Mouse (Mus musculus): ENCODE measurements around the gene Sox1. TPM values are rescaled to one million over a fixed set of nuclear protein-coding genes. Genes with fewer than 3 reads are reported as not detected.
A peak's percentile ranks its signal among the peaks of the same experiment; 100 is the strongest.

The Sox1 gene
- polyA plus RNA-seq, 1 experiment from 2014 or later, result 3.6 TPM

DNA sequence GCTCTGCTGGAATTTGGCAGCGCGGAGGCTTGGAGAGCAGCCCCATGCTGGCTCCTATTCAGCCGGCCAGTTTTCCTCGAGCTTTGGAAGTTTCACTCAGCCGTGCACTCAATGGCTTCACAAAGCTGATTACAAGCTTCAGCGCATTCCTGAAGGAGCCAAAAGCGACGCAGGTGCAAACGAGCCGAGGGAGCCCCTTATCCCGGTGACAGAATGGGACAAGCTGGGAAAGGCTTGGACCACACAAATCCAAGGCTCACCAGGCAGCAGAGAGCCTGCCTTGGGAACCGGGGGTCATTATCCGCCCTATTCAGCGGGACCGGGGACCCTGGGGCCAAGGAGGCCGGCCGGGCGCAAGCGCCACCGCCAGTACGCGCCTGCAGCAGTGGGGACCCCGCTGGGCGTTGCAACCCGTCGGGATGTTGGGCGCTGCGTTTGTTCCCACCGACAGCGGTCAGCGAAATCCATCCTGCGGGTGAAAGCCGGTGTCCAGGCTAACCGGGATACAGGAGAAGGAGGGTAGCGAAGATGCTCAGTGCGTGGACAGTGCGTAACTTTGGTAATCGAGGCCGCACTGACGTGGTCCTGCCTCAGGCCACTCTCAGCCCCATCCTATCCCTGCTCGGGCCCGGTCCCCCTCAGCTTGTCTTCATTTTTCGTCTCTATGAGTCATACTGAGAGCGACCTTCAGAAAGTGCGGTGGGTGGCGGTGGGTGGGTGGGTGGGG, 35.2 kb downstream of the Sox1 start:
- Histone ChIP-seq H3K36me3 (no peaks in the 10 kb centered on the region), H3K4me2 (replicated peaks) (peak overlapping the region; percentile 75), H3K27me3 (peaks cover 90% of the 10 kb centered on the region), H3K27ac (peak overlapping the region; percentile 81), H3K4me3 (replicated peaks) (peak overlapping the region; percentile 39), H3K9me3 (no peaks in the 10 kb centered on the region), H3K4me1 (replicated peaks) (peaks cover 67% of the 10 kb centered on the region), H3K9ac (replicated peaks) (peak overlapping the region; percentile 67)
- under 1% methylated on average over 46 of the region's 46 CpGs for WGBS
- ATAC-seq, result peak; percentile 78

- Histone ChIP-seq H3K27me3 (peaks cover 87% of the 10 kb centered on the region), H3K4me1 (replicated peaks) (peaks cover 67% of the 10 kb centered on the region)
Observed at GRCm38 (mm10) chr8:12430900-12431737, 36.0 kb downstream of the Sox1 start.

GRCm38 (mm10) chr8:12431738-12432055, 36.6 kb downstream of the Sox1 start:
- Histone ChIP-seq H3K36me3 (no peaks in the 10 kb centered on the region), H3K9me3 (no peaks in the 10 kb centered on the region), H3K9ac (replicated peaks) (peak overlapping the region; percentile 67), H3K4me2 (replicated peaks) (peak overlapping the region; percentile 75), H3K4me3 (replicated peaks) (peak overlapping the region; percentile 39), H3K27me3 (peaks cover 82% of the 10 kb centered on the region), H3K27ac (peak overlapping the region; percentile 81), H3K4me1 (replicated peaks) (peaks cover 67% of the 10 kb centered on the region)
- 45% methylated on average over 6 of the region's 6 CpGs for WGBS
- no peak for ATAC-seq

More at GRCm38 (mm10) chr8:12430900-12431737, 36.0 kb downstream of the Sox1 start:
- Histone ChIP-seq H3K4me2 (replicated peaks) (peak overlapping the region; percentile 75), H3K4me3 (replicated peaks) (peak overlapping the region; percentile 39), H3K36me3 (no peaks in the 10 kb centered on the region), H3K27ac (peak overlapping the region; percentile 81), H3K9ac (replicated peaks) (peak overlapping the region; percentile 67), H3K9me3 (no peaks in the 10 kb centered on the region)
- 1% methylated on average over 51 of the region's 51 CpGs for WGBS
- ATAC-seq, result peak; percentile 37

- Histone ChIP-seq H3K36me3 (no peaks in the 10 kb centered on the region), H3K4me3 (replicated peaks) (no peak overlapping the region), H3K4me2 (replicated peaks) (no peak overlapping the region), H3K27ac (peak overlapping the region; percentile 63), H3K9me3 (no peaks in the 10 kb centered on the region), H3K27me3 (peaks cover 74% of the 10 kb centered on the region), H3K9ac (replicated peaks) (no peak overlapping the region), H3K4me1 (replicated peaks) (peaks cover 59% of the 10 kb centered on the region)
- no peak for ATAC-seq
- 12% methylated on average over 7 of the region's 7 CpGs for WGBS
Observed at GRCm38 (mm10) chr8:12432546-12432945, 37.5 kb downstream of the Sox1 start.

DNA sequence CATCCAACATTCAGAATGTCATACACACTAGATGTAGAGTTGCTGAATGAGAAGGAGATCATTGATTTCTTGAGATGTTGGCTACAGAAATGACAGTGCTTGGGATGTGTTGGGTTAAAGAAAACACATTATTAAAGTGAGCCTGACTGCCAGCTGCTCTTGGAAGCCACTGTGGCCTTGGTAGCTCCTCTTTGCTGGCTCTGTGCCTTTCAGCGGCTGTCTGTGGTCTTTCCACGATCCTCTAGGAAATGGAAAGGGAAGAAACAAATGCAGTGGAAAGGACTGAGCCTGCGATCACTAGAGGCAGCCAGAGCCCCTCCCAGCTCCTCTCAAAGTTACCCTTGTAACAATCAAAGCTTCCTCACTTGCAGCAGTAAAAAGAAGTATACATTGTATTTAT, 39.7 kb downstream of the Sox1 start:
- Histone ChIP-seq H3K27me3 (peaks cover 52% of the 10 kb centered on the region), H3K4me3 (replicated peaks) (no peak overlapping the region), H3K27ac (no peak overlapping the region), H3K4me1 (replicated peaks) (peaks cover 37% of the 10 kb centered on the region), H3K36me3 (no peaks in the 10 kb centered on the region), H3K9ac (replicated peaks) (no peak overlapping the region), H3K9me3 (no peaks in the 10 kb centered on the region), H3K4me2 (replicated peaks) (no peak overlapping the region)
- WGBS, result 55% methylated on average over 3 of the region's 3 CpGs
- ATAC-seq, result no peak

DNA sequence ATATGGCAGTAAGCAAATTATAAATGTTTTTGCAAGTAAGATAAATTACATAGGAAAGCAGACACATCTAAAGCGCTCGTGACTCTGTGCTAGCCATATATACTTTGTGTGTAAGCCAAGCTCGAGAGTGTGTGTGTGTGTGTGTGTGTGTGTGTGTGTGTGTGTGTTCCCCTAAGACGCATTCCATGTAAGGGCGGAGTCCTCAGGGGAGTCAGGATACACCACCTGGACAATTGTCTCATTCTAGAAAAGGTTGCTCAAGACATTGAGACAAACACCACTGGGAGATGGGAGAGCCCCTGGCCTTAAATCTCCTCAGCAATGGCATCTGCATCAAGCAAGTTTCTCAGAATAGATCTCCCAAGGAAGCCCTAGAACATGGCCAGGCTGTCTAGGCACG, 42.9 kb downstream of the Sox1 start:
- Histone ChIP-seq H3K27me3 (peaks cover 25% of the 10 kb centered on the region), H3K4me2 (replicated peaks) (no peak overlapping the region), H3K9ac (replicated peaks) (no peak overlapping the region), H3K9me3 (no peaks in the 10 kb centered on the region), H3K27ac (no peak overlapping the region), H3K4me1 (replicated peaks) (peaks cover 6% of the 10 kb centered on the region), H3K4me3 (replicated peaks) (no peak overlapping the region), H3K36me3 (no peaks in the 10 kb centered on the region)
- ATAC-seq, result no peak
- WGBS, result 93% methylated on average over 6 of the region's 6 CpGs

DNA sequence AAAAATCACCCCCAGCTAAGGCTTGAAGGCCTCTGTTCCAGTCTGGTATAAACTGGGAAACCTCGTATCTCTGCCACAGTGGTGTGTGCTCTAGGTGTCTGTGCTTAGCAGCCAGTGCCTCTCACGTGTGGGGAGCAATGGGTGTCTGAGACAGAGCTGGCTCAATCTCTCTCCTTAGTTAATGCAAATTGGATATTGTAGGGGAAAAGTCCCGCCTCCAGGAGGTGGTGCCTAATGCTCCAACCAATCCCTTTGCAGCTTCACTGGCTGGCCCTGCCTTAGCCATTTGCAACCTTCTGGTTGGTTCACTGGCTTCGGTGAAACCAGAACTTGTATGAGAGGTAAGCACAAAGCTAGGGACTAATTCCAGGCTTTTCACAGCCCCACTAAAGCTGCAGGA, 43.9 kb downstream of the Sox1 start:
- H3K36me3 ChIP-seq, result no peaks in the 10 kb centered on the region
- no peak overlapping the region for H3K4me2 ChIP-seq (replicated peaks)
- H3K27ac ChIP-seq, result no peak overlapping the region
- ATAC-seq, result no peak
- no peak overlapping the region for H3K9ac ChIP-seq (replicated peaks)
- H3K4me3 ChIP-seq (replicated peaks), result no peak overlapping the region
- H3K4me1 ChIP-seq (replicated peaks), result peaks cover 2% of the 10 kb centered on the region; the same call in 1 of the 2 replicates
- no peaks in the 10 kb centered on the region for H3K9me3 ChIP-seq
- WGBS, result 36% methylated on average over 4 of the region's 4 CpGs
- H3K27me3 ChIP-seq, result peaks cover 15% of the 10 kb centered on the region

DNA sequence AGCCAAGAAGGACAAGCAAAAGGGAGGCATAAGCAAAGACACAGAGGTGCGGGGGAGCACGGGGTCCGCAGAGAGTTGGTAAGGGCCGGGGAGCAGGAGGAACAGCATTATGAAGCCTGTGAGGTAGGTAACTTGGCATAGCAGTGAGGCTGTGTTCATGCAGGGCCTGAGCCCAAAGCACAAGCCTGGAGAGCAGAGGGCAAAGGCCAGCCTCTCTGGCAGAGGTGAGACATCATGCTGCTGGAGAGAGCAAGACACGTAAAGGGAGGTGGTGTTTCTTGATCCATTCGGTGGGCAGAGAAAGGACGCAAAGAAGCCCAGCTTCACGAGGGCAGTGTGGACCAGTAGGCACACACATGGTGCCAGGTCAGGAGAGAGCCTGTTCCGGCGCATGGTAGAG, 44.8 kb downstream of the Sox1 start:
- no peaks in the 10 kb centered on the region for H3K36me3 ChIP-seq
- no peak overlapping the region for H3K27ac ChIP-seq
- WGBS, result 95% methylated on average over 10 of the region's 10 CpGs
- no peak overlapping the region for H3K4me2 ChIP-seq (replicated peaks)
- no peak overlapping the region for H3K9ac ChIP-seq (replicated peaks)
- no peak overlapping the region for H3K4me3 ChIP-seq (replicated peaks)
- no peaks in the 10 kb centered on the region for H3K9me3 ChIP-seq
- H3K4me1 ChIP-seq (replicated peaks), result no peaks in the 10 kb centered on the region; the same call in 1 of the 2 replicates
- H3K27me3 ChIP-seq, result peaks cover 14% of the 10 kb centered on the region
- no peak for ATAC-seq

DNA sequence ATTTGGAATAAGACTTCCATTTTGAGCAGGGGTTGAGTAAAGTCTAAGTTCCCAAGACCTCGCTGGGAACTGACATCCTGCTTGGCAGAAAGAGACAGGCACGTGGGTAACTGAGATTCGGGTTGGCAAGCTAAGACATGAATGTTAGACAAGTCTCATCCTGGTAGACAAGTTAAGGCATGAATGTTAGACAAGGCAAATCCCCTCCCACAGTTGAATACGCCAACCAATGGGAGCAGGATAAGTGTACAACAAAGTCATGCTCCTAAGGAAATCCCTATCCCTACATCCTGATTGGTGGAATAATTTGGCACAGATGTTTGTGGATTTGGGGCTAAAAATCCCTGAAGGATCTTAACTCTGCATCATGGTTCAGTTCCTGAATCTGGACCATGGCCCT, 45.9 kb downstream of the Sox1 start:
- Histone ChIP-seq H3K27ac (no peak overlapping the region), H3K4me1 (replicated peaks) (peaks cover 5% of the 10 kb centered on the region), H3K4me3 (replicated peaks) (no peak overlapping the region), H3K4me2 (replicated peaks) (no peak overlapping the region), H3K9me3 (no peaks in the 10 kb centered on the region), H3K9ac (replicated peaks) (no peak overlapping the region), H3K27me3 (peaks cover 14% of the 10 kb centered on the region), H3K36me3 (no peaks in the 10 kb centered on the region)
- 96% methylated on average over 4 of the region's 4 CpGs for WGBS
- no peak for ATAC-seq

DNA sequence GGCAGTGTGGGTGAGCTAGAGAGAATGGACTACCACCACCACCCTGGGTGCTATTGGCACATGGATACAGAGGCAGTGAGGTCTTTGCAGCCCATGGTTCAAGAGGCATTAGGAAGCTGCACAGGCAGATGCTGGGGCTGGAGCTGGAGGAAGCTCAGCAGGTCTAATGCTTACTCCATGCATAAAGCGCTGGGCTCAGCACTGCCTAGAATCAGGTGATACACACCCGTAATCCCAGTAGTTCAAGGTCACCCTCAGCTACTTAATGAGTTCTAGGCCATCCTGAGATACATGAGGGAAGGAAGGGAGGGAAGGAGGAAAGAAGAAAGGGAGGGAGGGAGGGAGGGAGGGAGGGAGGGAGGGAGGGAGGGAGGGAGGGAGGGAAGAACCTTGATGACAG, 50.2 kb downstream of the Sox1 start:
- H3K4me2 ChIP-seq (replicated peaks), result no peak overlapping the region
- peaks cover 20% of the 10 kb centered on the region for H3K27me3 ChIP-seq
- WGBS, result 78% methylated on average over 2 of the region's 2 CpGs
- H3K9ac ChIP-seq (replicated peaks), result no peak overlapping the region
- no peak overlapping the region for H3K27ac ChIP-seq
- ATAC-seq, result 0 out of 2 replicates have a peak, but pooled peaks have one; percentile 61
- H3K4me1 ChIP-seq (replicated peaks), result peaks cover 12% of the 10 kb centered on the region
- H3K36me3 ChIP-seq, result no peaks in the 10 kb centered on the region
- H3K4me3 ChIP-seq (replicated peaks), result no peak overlapping the region
- no peaks in the 10 kb centered on the region; the same call in 1 of the 2 replicates for H3K9me3 ChIP-seq

- Histone ChIP-seq H3K9ac (replicated peaks) (peak overlapping the region; percentile 49; the same call in 1 of the 2 replicates), H3K27ac (no peak overlapping the region)
- WGBS, result 4% methylated on average over 26 of the region's 26 CpGs
Observed at GRCm38 (mm10) chr8:12445926-12446680, 51.0 kb downstream of the Sox1 start.

More at GRCm38 (mm10) chr8:12445926-12446680, 51.0 kb downstream of the Sox1 start:
- H3K9me3 ChIP-seq, result no peaks in the 10 kb centered on the region; the same call in 1 of the 2 replicates
- H3K4me3 ChIP-seq (replicated peaks), result peak overlapping the region; percentile 22
- no peaks in the 10 kb centered on the region for H3K36me3 ChIP-seq
- H3K27me3 ChIP-seq, result peaks cover 20% of the 10 kb centered on the region
- H3K4me2 ChIP-seq (replicated peaks), result peak overlapping the region; percentile 49
- ATAC-seq, result peak; percentile 88
- H3K4me1 ChIP-seq (replicated peaks), result peaks cover 12% of the 10 kb centered on the region
